Mouse (Mus musculus) adrenal gland (tissue): ENCODE data around the gene Gm11595.
"Not testable (repeated sequence)": the region's sequence is repeated elsewhere in the genome, so short reads cannot be mapped to it uniquely, and the experiment has no call there.

Experiments used
- intact Hi-C: fragments of 180-260 bp; cut with DNase I; formaldehyde crosslinking; loops from one replicate; pipeline ENCODE4 v1.15.1; 2025
- long read RNA-seq, 2 experiments: library from polyadenylated mRNA; unstranded; transcript quantifications; one replicate each; pipeline ENCODE4 v2.0.0; 2020; ENCODE audit warnings: borderline replicate concordance in 1 of 2; ENCODE audit not compliant: insufficient replicate concordance in 1 of 2

Gene Gm11595
- long read RNA-seq, experiment 1, result 0 reads
- long read RNA-seq, experiment 2, result 0 reads

DNA sequence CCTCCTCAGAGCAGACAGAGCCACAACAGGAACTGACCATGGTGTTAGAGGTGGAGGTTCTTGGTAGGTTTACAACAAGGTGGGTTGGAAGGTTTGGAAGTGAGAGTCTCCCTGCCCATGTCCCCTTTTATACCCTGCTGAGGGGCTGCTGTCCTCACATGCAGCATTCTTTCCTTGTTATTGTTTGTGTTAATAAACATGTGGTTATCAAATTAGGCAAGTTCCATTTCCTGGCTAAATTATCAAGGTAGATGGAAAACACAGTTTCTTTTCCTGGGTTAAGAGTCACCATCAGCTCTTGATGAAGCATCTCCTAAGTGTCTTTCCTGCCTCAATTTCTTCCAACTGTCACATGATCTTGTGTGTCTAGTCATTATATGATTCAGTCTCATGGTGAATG, at the start of gene Gm11595:
Gene Gm11595, minus strand, starts transcription at position 101 of the 400 bp plus-strand sequence.
- intact Hi-C loops, result not testable (repeated sequence)

DNA sequence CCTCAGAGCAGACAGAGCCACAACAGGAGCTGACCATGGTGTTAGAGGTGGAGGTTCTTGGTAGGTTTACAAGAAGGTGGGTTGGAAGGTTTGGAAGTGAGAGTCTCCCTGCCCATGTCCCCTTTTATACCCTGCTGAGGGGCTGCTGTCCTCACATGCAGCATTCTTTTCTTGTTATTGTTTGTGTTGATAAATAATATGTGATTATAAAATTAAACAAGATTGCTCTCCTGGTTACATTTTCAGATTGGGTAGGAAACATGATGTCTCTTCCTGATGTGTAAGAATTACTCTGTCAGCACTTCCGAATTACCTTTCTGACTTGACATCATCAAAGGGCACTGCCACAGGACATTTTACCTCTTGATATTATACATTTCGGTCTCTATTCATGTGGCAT, 42.9 kb upstream of the Gm11595 start, which contains the start of gene Gm11564:
Gene Gm11564, minus strand, starts transcription at position 101 of the 400 bp plus-strand sequence.
- intact Hi-C loops, result not testable (repeated sequence)

DNA sequence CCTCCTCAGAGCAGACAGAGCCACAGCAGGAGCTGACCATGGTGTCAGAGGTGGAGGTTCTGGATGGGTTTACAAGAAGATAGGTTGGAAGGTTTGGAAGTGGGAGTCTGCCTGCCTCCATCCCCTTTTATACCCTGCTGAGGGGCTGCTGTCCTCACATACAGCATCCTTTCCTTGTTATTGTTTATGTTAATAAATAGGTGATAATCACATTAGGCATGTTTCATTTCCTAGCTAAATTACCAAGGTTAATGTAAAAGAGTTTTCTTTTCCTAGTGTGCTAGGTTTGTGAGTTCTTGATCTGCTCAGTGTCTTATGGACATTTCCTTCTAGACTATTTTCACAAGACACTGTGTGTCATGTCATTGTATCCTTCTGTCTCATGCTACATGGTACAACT, 37.1 kb upstream of the Gm11595 start, which contains the start of gene Krtap4-13:
Gene Krtap4-13, minus strand, starts transcription at position 101 of the 400 bp plus-strand sequence.
- intact Hi-C loops, result not testable (repeated sequence)

DNA sequence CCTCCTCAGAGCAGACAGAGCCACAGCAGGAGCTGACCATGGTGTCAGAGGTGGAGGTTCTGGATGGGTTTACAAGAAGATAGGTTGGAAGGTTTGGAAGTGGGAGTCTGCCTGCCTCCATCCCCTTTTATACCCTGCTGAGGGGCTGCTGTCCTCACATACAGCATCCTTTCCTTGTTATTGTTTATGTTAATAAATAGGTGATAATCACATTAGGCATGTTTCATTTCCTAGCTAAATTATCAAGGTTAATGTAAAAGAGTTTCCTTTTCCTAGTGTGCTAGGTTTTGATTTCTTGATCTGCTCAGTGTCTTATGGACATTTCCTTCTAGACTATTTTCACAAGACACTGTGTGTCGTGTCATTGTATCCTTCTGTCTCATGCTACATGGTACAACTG, 31.6 kb upstream of the Gm11595 start, which contains the start of gene Gm11554:
Gene Gm11554, minus strand, starts transcription at position 101 of the 400 bp plus-strand sequence.
- intact Hi-C loops, result not testable (repeated sequence)

DNA sequence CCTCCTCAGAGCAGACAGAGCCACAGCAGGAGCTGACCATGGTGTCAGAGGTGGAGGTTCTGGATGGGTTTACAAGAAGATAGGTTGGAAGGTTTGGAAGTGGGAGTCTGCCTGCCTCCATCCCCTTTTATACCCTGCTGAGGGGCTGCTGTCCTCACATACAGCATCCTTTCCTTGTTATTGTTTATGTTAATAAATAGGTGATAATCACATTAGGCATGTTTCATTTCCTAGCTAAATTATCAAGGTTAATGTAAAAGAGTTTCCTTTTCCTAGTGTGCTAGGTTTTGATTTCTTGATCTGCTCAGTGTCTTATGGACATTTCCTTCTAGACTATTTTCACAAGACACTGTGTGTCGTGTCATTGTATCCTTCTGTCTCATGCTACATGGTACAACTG, 26.1 kb upstream of the Gm11595 start, which contains the start of gene Gm11569:
Gene Gm11569, minus strand, starts transcription at position 101 of the 400 bp plus-strand sequence.
- intact Hi-C loops, result not testable (repeated sequence)

DNA sequence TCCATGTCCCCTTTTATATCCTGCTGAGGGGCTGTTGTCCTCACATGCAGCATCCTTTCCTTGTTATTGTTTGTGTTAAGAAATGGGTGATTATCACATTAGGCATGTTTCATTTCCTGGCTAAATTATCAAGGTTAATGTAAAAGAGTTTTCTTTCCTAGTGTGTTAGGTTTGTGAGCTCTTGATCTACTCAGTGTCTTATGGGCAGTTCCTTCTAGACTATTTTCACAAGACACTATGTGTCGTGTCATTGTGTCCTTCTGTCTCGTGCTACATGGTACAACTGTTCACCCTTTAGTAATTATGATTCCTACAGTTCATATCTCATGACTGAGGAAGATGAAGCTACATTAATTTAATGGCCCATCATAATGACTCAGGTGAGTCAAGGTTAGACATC, 20.7 kb upstream of the Gm11595 start, which contains the start of gene Gm11596:
Gene Gm11596, minus strand, starts transcription at position 101 of the 400 bp plus-strand sequence.
- intact Hi-C loops, result no loop called here

DNA sequence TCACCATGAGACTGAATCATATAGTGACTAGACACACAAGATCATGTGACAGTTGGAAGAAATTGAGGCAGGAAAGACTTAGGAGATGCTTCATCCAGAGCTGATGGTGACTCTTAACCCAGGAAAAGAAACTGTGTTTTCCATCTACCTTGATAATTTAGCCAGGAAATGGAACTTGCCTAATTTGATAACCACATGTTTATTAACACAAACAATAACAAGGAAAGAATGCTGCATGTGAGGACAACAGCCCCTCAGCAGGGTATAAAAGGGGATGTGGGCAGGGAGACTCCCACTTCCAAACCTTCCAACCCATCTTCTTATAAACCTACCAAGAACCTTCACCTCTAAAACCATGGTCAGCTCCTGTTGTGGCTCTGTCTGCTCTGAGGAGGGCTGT, 12.2 kb upstream of the Gm11595 start, which contains the start of gene Krtap4-9:
Gene Krtap4-9, plus strand, starts transcription at position 301 of the 400 bp plus-strand sequence.
- intact Hi-C loops, result not testable (repeated sequence)

DNA sequence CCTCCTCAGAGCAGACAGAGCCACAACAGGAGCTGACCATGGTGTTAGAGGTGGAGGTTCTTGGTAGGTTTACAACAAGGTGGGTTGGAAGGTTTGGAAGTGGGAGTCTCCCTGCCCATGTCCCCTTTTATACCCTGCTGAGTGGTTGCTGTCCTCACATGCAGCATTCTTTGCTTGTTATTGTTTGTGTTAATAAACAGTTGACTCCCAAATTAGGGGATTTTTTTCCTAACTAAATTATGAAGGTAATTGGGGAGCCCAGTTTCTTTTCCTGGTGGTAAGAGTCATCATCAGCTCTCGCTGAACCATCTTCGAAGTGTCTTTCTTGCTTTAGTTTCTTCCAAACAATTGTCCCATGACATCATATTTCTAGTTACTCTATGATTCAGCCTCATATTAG, 7.9 kb upstream of the Gm11595 start, which contains the start of gene Krtap4-8:
Gene Krtap4-8, minus strand, starts transcription at position 101 of the 400 bp plus-strand sequence.
- intact Hi-C loops, result no loop called here

DNA sequence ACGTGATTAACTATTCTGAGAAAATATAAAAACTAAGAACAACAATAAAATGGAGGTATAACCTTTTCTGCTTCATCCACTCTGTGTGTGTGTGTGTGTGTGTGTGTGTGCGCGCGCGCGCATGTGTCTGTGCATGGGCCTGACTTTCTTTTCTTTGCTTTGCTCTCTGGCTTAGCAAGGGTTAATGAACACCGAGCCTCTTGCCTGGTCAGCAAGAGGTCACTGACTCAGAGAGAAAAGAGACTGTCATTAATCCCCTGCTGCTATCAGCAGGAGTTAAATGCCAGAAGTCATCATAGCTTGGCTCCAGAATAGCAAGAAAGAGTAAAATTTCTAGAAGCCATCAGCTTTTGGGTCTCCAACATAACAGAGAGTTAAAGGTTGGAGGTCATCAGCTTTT, 5.7 kb upstream of the Gm11595 start:
- intact Hi-C loops, result no loop called here

DNA sequence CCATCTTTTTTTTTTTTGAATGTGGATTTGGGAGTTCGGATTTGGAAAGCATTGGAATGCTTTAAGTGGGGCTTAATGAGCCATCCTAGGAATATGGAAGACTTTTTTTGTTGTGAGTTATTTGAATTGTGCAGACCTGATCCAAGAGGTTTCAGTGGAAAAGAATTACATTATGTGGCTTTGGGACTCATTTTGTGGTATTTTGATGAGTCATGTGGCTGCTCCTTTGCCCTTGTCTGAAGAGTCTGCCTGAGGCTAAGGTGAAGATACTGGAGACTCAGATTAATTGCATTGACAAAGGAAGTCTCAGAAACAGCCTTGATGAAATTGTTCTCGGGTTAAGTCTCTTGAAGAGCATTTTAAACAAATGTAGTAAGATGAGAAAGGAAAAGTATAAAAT, 4.3 kb downstream of the Gm11595 start:
- intact Hi-C loops, result no loop called here

DNA sequence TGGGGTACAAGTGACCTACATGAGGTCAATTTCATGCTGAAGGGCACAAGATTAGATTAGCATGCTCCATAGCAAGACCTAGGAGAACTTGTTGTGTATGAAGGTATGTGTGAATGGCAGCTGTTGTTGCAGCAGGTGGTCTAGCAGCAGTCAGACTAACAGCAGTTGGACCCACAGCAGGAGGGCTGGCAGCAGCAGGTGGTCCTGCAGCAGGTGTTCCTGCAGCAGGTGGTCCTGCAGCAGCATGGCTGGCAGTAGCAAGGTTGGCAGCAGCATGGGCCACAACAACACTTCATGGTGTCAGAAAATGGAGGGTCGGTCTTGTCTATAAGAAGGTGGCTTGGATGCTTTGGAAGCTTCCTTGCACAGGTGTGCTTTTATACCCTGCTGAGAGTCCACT, 13.8 kb downstream of the Gm11595 start:
- intact Hi-C loops, result no loop called here

DNA sequence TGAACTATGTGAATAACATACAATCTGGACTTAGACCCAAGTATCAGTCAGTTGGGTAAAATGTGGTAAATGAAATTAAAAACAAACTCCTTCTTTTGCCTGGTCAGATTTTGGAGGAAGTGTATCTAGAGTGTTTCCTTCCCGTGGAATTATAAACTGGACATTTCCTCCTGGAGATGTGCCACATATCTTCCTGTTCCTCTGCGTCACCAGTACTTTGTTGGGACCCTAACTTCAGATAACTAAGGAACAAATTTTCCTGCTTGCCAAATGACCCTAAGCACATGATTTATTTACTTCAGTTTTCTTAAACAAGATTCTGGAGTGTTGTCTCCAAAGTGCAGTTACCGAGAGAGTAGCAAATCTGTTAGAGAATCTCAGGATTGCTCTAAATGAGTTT, 28.7 kb downstream of the Gm11595 start:
- intact Hi-C loops, result no loop called here

DNA sequence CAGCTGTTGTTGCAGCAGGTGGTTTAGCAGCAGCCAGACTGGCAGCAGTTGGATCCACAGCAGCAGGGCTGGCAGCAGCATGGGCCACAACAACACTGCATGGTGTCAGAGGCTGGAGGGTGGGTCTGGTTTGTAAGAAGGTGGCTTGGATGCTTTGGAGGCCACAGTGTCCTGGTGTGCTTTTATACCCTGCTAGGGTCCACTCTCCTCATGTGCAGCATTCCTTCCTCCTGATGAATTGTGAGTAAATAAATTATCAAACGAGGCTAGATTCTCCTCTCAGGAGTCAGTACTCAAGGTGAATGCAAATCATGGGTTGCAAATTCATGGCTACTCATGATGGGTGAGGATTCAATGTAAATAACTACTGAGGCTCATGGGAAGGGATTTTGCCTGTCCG, 38.5 kb downstream of the Gm11595 start, which contains the start of gene Gm14180:
Gene Gm14180, minus strand, starts transcription at position 101 of the 400 bp plus-strand sequence.
- intact Hi-C loops, result no loop called here

DNA sequence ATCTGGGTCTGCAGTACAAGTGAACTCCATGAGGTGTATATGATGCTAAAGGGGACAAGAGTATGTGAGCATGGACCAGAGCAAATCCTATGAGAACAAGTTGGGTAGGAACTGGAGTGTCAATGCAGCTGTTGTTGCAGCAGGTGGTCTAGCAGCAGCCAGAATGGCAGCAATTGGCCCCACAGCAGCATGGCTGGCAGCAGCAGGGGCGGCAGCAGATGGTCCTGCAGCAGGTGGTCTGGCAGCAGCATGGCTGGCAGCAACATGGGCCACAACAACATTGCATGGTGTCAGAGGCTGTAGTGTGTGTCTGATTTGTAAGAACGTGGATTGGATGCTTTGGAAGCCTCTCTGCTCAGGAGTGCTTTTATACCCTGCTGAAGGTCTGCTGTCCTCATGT, 48.7 kb downstream of the Gm11595 start:
- intact Hi-C loops, result loop anchor here (1.0 kb wide), 1 partner anchor 38 kb away; no protein-coding TSS in a partner anchor
